Mouse (Mus musculus) E14TG2a.4 (cell line): ENCODE results near the gene Casp2.

Experiments
- CTCF ChIP-seq: conservative IDR thresholded peaks from 2 replicates; pipeline ENCODE4 v1.5.1; 2014; ENCODE audit warnings: low read length
- POU5F1 ChIP-seq: IDR thresholded peaks from 2 replicates; pipeline ENCODE4 v1.6.1; 2014; ENCODE audit warnings: low read length, borderline replicate concordance

DNA sequence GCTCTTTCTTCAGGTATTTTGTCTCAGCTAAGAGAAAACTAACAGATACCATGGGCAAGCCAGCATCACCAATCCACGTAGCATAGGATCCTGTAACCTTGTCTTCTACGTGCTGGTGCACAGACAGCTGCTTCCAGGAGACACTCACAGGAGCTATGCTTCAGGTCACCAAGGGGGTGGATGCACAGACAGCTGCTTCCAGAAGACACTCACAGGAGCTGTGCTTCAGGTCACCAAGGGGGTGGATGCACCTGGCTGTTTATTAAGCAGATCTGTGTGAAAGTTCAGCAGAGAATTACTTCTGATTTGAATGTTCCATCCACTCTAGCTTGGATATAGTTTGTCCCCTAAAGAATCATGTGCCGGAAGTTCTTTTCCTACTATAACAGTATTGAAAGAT is 66.2 kb downstream of the Casp2 start:
- TF ChIP-seq POU5F1 (no peak), CTCF (no peak)
